Mouse (Mus musculus) neural tube, embryonic 15.5 days (tissue): ENCODE data around the gene Uqcrc1. TPM values are rescaled to one million over a fixed set of nuclear protein-coding genes. Genes with fewer than 3 reads are reported as not detected.

Experiments
- ATAC-seq: fragments of 200-750 bp; cut with Nextera tagmentation; 2 replicates; pipeline ENCODE4 v1.8.0; 2017; ENCODE audit warnings: mild to moderate bottlenecking, moderate TSS enrichment, moderate library complexity; ENCODE audit not compliant: low FRiP score
- H3K27ac ChIP-seq: fragments of 300-500 bp; sonication (generic); replicated peaks from 2 replicates; pipeline ENCODE4 v1.5.1; 2015; ENCODE audit warnings: mild to moderate bottlenecking, inconsistent platforms
- H3K27me3 ChIP-seq: fragments of 300-500 bp; sonication (generic); replicated peaks from 2 replicates; pipeline ENCODE4 v1.6.1; 2015; ENCODE audit warnings: inconsistent platforms
- H3K36me3 ChIP-seq: fragments of 300-500 bp; sonication (generic); 2 replicates; pipeline ENCODE4 v1.6.1; 2015; ENCODE audit warnings: inconsistent platforms
- H3K4me1 ChIP-seq: fragments of 300-500 bp; sonication (generic); 2 replicates; pipeline ENCODE4 v1.6.1; 2015; ENCODE audit warnings: inconsistent platforms
- H3K4me2 ChIP-seq: fragments of 300-500 bp; sonication (generic); 2 replicates; pipeline ENCODE4 v1.6.1; 2015; ENCODE audit warnings: inconsistent platforms, mild to moderate bottlenecking, moderate library complexity
- H3K4me3 ChIP-seq: fragments of 300-500 bp; sonication (generic); replicated peaks from 2 replicates; pipeline ENCODE4 v1.5.1; 2015; ENCODE audit warnings: mild to moderate bottlenecking, inconsistent platforms
- H3K9ac ChIP-seq: fragments of 300-500 bp; sonication (generic); replicated peaks from 2 replicates; pipeline ENCODE4 v1.6.1; 2015; ENCODE audit warnings: mild to moderate bottlenecking, inconsistent platforms
- H3K9me3 ChIP-seq: fragments of 300-500 bp; sonication (generic); replicated peaks from 2 replicates; pipeline ENCODE4 v1.6.1; 2016; ENCODE audit warnings: inconsistent platforms
- WGBS: fragments of 180-500 bp; shearing (Covaris S2); methylation state at CpG from one replicate; pipeline ENCODE4 v1.1.7; 2015; ENCODE audit warnings: mixed read lengths; 5-methylcytosine and 5-hydroxymethylcytosine counted together
- polyA plus RNA-seq: library from polyadenylated mRNA; unstranded; fragments of >200 nt; fragmentation: Nextera tagmentation; extraction: Ambion mirVana; gene quantifications from 2 replicates; pipeline ENCODE4 v1.2.1, GENCODE M21; 2015

The Uqcrc1 gene
- 511 and 515 TPM in 2 replicates for polyA plus RNA-seq

DNA sequence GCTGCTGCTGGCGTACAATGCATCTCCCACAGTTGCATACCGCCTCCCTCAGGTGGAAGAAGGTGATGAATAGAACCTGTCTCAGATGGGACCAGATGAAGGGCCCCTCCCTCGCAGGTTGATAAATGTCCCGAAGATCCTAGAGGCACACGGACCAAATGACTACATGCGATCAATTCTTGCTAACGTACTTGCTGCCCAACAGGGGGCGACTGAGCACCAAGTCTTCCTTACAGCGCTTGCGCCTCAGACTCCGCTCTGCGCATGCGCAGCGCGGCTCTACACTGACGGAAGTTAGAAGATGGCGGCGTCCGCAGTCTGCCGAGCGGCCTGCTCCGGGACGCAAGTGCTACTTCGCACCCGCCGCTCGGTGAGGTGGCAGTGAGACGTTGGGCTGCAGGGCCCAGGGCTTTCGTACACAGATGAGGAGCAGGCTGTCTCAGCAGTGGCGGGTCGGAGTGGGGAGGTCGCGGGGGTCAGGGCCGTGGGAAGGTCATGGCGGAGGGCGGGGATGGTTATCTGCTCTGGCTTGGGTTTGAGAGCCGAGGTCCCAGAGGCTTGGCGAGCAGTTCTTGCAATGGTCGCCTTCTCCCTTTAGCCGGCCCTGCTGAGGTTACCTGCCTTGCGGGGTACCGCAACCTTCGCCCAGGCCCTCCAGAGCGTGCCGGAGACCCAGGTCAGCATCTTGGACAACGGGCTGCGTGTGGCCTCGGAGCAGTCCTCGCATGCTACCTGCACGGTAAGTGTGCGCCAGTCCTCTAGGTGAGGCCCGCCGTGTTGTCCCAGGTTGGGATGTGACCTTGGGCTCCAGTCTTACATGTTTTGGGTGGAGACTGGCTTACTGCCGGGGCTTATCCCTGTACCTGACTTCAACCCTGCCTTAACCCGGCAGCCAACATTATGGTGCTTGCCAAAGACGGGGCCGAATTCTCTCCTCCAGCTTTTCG lies at the start of gene Uqcrc1:
Gene Uqcrc1 (plus strand): TSS at position 216 of the 947 bp plus-strand sequence.
- H3K27me3 ChIP-seq: no peaks in the 10 kb centered on the region
- H3K27ac ChIP-seq: peak within 1 kb of the TSS; percentile 82
- peaks cover 15% of the 10 kb centered on the region for H3K4me1 ChIP-seq
- H3K4me2 ChIP-seq: peak within 1 kb of the TSS; percentile 77
- 1% methylated on average over 57 of the region's 58 CpGs for WGBS
- peak within 1 kb of the TSS; percentile 96 for H3K4me3 ChIP-seq
- peak within 1 kb of the TSS; percentile 90 for H3K9ac ChIP-seq
- H3K9me3 ChIP-seq: no peaks in the 10 kb centered on the region
- H3K36me3 ChIP-seq: peaks cover 34% of the 10 kb centered on the region
- peak; percentile 89 for ATAC-seq

- 77% methylated on average over 6 of the region's 6 CpGs for WGBS
- no peaks in the 10 kb centered on the region for H3K36me3 ChIP-seq
- no peak overlapping the region for H3K9ac ChIP-seq
- H3K4me1 ChIP-seq: peaks cover 5% of the 10 kb centered on the region; the same call in 1 of the 2 replicates
- no peaks in the 10 kb centered on the region for H3K9me3 ChIP-seq
- H3K27me3 ChIP-seq: no peaks in the 10 kb centered on the region
- H3K4me2 ChIP-seq: no peak overlapping the region
- H3K27ac ChIP-seq: no peak overlapping the region
- no peak for ATAC-seq
- H3K4me3 ChIP-seq: no peak overlapping the region
These were observed 24.1 kb upstream of the Uqcrc1 start for GRCm38 (mm10) chr9:108912308-108912707.

GRCm38 (mm10) chr9:108913161-108913560 lies 23.3 kb upstream of the Uqcrc1 start:
- H3K9ac ChIP-seq: no peak overlapping the region
- ATAC-seq: no peak
- no peak overlapping the region for H3K4me3 ChIP-seq
- no peaks in the 10 kb centered on the region for H3K36me3 ChIP-seq
- no peaks in the 10 kb centered on the region for H3K27me3 ChIP-seq
- H3K4me1 ChIP-seq: peaks cover 5% of the 10 kb centered on the region; the same call in 1 of the 2 replicates
- 90% methylated on average over 7 of the region's 7 CpGs for WGBS
- H3K9me3 ChIP-seq: no peaks in the 10 kb centered on the region
- H3K27ac ChIP-seq: no peak overlapping the region
- no peak overlapping the region for H3K4me2 ChIP-seq

DNA sequence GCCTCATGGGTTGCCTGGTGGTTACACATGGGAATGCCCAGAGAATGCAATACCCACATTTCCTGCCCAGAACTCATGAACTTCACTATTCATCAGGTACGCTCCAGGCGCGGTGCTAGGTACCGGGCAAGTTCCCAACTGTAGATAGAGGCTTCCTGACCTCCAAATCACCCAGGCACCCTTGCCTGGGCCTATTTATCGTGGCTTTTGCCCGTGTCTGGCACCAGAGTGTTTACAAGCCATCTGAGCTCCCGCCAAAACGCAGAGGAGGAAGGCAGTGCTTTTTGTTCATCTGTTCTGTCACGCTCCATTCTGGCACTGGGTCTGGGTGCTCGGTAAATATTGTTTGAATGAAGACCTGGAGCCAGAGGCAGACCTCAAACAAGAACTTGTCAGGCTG lies 22.8 kb upstream of the Uqcrc1 start:
- Histone ChIP-seq H3K4me1 (peaks cover 5% of the 10 kb centered on the region; the same call in 1 of the 2 replicates), H3K4me2 (no peak overlapping the region), H3K9ac (no peak overlapping the region), H3K9me3 (no peaks in the 10 kb centered on the region), H3K27me3 (no peaks in the 10 kb centered on the region), H3K27ac (no peak overlapping the region), H3K4me3 (no peak overlapping the region), H3K36me3 (no peaks in the 10 kb centered on the region)
- 69% methylated on average over 10 of the region's 10 CpGs for WGBS
- ATAC-seq: no peak

- peaks cover 5% of the 10 kb centered on the region; the same call in 1 of the 2 replicates for H3K4me1 ChIP-seq
- 57% methylated on average over 6 of the region's 6 CpGs for WGBS
- no peak within 1 kb of the TSS for H3K4me2 ChIP-seq
- no peak within 1 kb of the TSS for H3K4me3 ChIP-seq
- ATAC-seq: peak; percentile 75
- H3K27me3 ChIP-seq: no peaks in the 10 kb centered on the region
- no peaks in the 10 kb centered on the region for H3K36me3 ChIP-seq
- H3K9me3 ChIP-seq: no peaks in the 10 kb centered on the region
- no peak within 1 kb of the TSS for H3K9ac ChIP-seq
- H3K27ac ChIP-seq: peak within 1 kb of the TSS; percentile 9; the same call in 1 of the 2 replicates
These were observed 21.9 kb upstream of the Uqcrc1 start, which contains the start of gene Tmem89 for GRCm38 (mm10) chr9:108914491-108914890. TSS of gene Tmem89 (plus strand) at chr9:108914619.

GRCm38 (mm10) chr9:108925897-108926296 lies 10.5 kb upstream of the Uqcrc1 start:
- ATAC-seq: no peak
- H3K36me3 ChIP-seq: no peaks in the 10 kb centered on the region
- H3K9ac ChIP-seq: no peak overlapping the region
- H3K4me2 ChIP-seq: no peak overlapping the region
- H3K9me3 ChIP-seq: no peaks in the 10 kb centered on the region
- H3K4me1 ChIP-seq: no peaks in the 10 kb centered on the region
- WGBS: 57% methylated on average over 8 of the region's 8 CpGs
- H3K4me3 ChIP-seq: no peak overlapping the region
- no peak overlapping the region for H3K27ac ChIP-seq
- H3K27me3 ChIP-seq: no peaks in the 10 kb centered on the region

DNA sequence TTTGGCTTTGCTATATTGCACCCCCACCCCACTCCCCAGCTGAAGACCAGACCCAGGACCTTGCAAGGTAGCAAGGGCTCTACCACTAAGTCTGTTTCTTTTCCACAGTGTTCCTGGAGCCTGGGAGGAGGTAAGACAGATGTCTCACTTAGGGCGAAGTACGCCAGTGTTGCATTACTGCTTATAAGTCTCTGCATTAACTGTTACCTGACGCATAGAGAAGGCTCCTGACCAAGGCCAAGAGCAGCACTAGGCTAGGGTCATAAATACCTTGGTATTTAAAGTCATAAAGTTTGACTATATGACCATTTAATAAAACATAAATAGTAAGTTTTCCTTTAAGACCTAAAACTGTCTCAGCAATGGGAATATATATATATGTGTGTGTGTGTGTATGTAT lies 8.0 kb upstream of the Uqcrc1 start:
- Histone ChIP-seq H3K9ac (no peak overlapping the region), H3K36me3 (no peaks in the 10 kb centered on the region), H3K4me2 (no peak overlapping the region), H3K9me3 (no peaks in the 10 kb centered on the region), H3K27me3 (no peaks in the 10 kb centered on the region), H3K4me1 (no peaks in the 10 kb centered on the region), H3K27ac (no peak overlapping the region), H3K4me3 (no peak overlapping the region)
- ATAC-seq: no peak
- WGBS: 79% methylated on average over 3 of the region's 3 CpGs

GRCm38 (mm10) chr9:108935991-108936390 lies 442 bp upstream of the Uqcrc1 start:
- Histone ChIP-seq H3K27me3 (no peaks in the 10 kb centered on the region), H3K4me2 (peak overlapping the region; percentile 43), H3K4me3 (peak overlapping the region; percentile 96; the same call in 1 of the 2 replicates), H3K36me3 (peaks cover 28% of the 10 kb centered on the region), H3K4me1 (peaks cover 15% of the 10 kb centered on the region), H3K27ac (no peak overlapping the region), H3K9me3 (no peaks in the 10 kb centered on the region), H3K9ac (no peak overlapping the region)
- WGBS: 19% methylated on average over 3 of the region's 3 CpGs
- ATAC-seq: peak; percentile 7; the same call in 1 of the 2 replicates

DNA sequence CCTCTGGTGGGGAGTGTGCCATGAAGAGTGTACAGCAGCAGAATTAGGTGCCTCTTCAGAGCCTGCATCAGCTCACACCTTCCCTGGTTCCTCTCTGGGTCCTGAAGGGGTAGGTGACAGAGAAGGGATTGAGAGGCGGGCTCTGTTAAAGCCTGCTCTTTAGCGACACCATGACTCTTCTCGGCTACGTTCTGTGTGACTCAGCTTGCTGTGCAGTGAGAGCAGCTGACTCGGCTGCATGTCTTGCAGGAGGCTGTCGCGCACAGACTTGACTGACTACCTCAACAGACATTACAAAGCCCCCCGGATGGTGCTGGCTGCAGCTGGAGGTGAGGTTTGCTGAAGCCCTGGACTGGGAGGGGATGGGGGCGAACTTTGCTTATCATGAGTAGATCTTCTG lies 8.7 kb downstream of the Uqcrc1 start:
- no peak for ATAC-seq
- Histone ChIP-seq H3K4me1 (no peaks in the 10 kb centered on the region), H3K27me3 (no peaks in the 10 kb centered on the region), H3K36me3 (peaks cover 91% of the 10 kb centered on the region), H3K9ac (no peak overlapping the region), H3K4me3 (no peak overlapping the region), H3K4me2 (no peak overlapping the region), H3K9me3 (no peaks in the 10 kb centered on the region), H3K27ac (no peak overlapping the region)
- WGBS: 85% methylated on average over 9 of the region's 9 CpGs

- no peak overlapping the region for H3K4me3 ChIP-seq
These were observed 9.2 kb downstream of the Uqcrc1 start for GRCm38 (mm10) chr9:108945608-108946007.

DNA sequence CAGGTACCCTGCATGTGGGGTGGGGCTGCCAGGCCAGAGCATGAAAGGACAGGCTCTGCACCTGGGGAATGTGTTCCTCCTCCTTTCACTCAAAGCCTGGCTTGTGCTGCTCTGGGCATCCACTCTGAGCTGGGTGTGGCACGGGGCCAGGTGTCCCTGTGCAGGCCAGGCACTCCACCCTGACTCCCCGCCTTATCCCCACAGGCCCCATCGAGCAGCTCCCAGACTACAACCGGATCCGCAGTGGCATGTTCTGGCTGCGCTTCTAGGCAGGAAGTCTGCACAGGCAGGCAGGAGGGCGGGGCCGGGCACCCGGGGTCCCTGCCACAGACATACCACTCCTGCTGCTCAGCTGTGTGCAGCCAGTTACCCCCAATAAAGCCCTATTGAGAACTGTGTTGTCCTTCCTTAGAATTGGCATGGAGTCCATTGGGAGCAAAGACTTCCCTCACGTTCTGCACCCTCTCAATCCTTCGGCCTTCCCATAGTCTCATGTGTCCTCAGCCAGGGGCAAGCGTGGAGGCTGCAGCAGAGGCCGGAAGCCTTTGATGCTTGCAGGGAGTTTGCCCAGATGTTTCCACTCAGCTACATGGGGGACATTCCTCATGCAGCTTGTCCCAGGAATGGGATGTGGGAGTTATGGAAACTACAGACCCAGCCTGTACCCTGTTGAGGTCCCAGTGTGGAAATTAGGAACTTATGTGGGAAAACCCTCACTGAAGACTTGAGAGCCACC lies 13.0 kb downstream of the Uqcrc1 start:
- peaks cover 59% of the 10 kb centered on the region for H3K36me3 ChIP-seq
- peaks cover 23% of the 10 kb centered on the region for H3K27me3 ChIP-seq
- H3K27ac ChIP-seq: no peak overlapping the region
- no peaks in the 10 kb centered on the region for H3K9me3 ChIP-seq
- ATAC-seq: no peak; the same call in 1 of the 2 replicates
- 88% methylated on average over 13 of the region's 13 CpGs for WGBS
- no peak overlapping the region for H3K4me2 ChIP-seq
- H3K9ac ChIP-seq: no peak overlapping the region
- H3K4me1 ChIP-seq: no peaks in the 10 kb centered on the region
- no peak overlapping the region for H3K4me3 ChIP-seq

More at GRCm38 (mm10) chr9:108945608-108946007, 9.2 kb downstream of the Uqcrc1 start:
- no peaks in the 10 kb centered on the region for H3K27me3 ChIP-seq
- H3K9me3 ChIP-seq: no peaks in the 10 kb centered on the region
- no peak overlapping the region for H3K27ac ChIP-seq
- no peak for ATAC-seq
- no peak overlapping the region for H3K4me2 ChIP-seq
- no peak overlapping the region for H3K9ac ChIP-seq
- no peaks in the 10 kb centered on the region for H3K4me1 ChIP-seq
- WGBS: 92% methylated on average over 5 of the region's 5 CpGs
- H3K36me3 ChIP-seq: peaks cover 91% of the 10 kb centered on the region
